Mouse (Mus musculus) lung, embryonic 16.5 days (tissue): Measurements from ENCODE around the gene Galnt17. TPM values are rescaled to one million over a fixed set of nuclear protein-coding genes. Genes with fewer than 3 reads are reported as not detected.

ENCODE experiments used
- ATAC-seq: fragments of 200-750 bp; cut with Nextera tagmentation; 2 replicates; pipeline ENCODE4 v1.8.0; 2017; ENCODE audit warnings: low read depth, mild to moderate bottlenecking, moderate library complexity
- H3K27ac ChIP-seq: fragments of 300-500 bp; sonication (generic); 2 replicates; pipeline ENCODE4 v1.5.1; 2014; ENCODE audit warnings: mild to moderate bottlenecking, control low read depth, low read length
- H3K27me3 ChIP-seq: fragments of 300-500 bp; sonication (generic); 2 replicates; pipeline ENCODE4 v1.6.1; 2014; ENCODE audit warnings: low read depth, low read length, mixed read lengths; ENCODE audit not compliant: control insufficient read depth, insufficient read depth
- H3K36me3 ChIP-seq: fragments of 300-500 bp; sonication (generic); 2 replicates; pipeline ENCODE4 v1.6.1; 2014; ENCODE audit warnings: low read length; ENCODE audit not compliant: control insufficient read depth, insufficient read depth
- H3K4me1 ChIP-seq: fragments of 300-500 bp; sonication (generic); replicated peaks from 2 replicates; pipeline ENCODE4 v1.6.1; 2014; ENCODE audit warnings: low read length, mixed read lengths; ENCODE audit not compliant: control insufficient read depth, insufficient read depth
- H3K4me2 ChIP-seq: fragments of 300-500 bp; sonication (generic); 2 replicates; pipeline ENCODE4 v1.6.1; 2014; ENCODE audit warnings: low read depth, low read length, control low read depth
- H3K4me3 ChIP-seq: fragments of 300-500 bp; sonication (generic); 2 replicates; pipeline ENCODE4 v1.5.1; 2014; ENCODE audit warnings: mild to moderate bottlenecking, low read length, control low read depth
- H3K9ac ChIP-seq: fragments of 300-500 bp; sonication (generic); 2 replicates; pipeline ENCODE4 v1.6.1; 2014; ENCODE audit warnings: low read length, control low read depth
- H3K9me3 ChIP-seq: fragments of 300-500 bp; sonication (generic); 2 replicates; pipeline ENCODE4 v1.6.1; 2016; ENCODE audit warnings: low read length; ENCODE audit not compliant: control insufficient read depth
- WGBS: fragments of 180-500 bp; shearing (Covaris S2); extraction: QIAGEN DNeasy Blood & Tissue Kit; methylation state at CpG from one replicate; pipeline ENCODE4 v1.1.7; 2014; 5-methylcytosine and 5-hydroxymethylcytosine counted together
- polyA plus RNA-seq: library from polyadenylated mRNA; unstranded; fragments of >200 nt; fragmentation: Nextera tagmentation; extraction: Ambion mirVana; gene quantifications from 2 replicates; pipeline ENCODE4 v1.2.1, GENCODE M21; 2015

Galnt17 gene
- polyA plus RNA-seq, 1 experiment from 2014 or later, result 0.80 TPM

GRCm38 (mm10) chr5:131009510-131009909 is 298.8 kb downstream of the Galnt17 start:
- Histone ChIP-seq H3K4me3 (no peak overlapping the region), H3K9me3 (no peaks in the 10 kb centered on the region; the same call in 1 of the 2 replicates), H3K9ac (no peak overlapping the region), H3K4me2 (no peak overlapping the region), H3K27ac (no peak overlapping the region), H3K27me3 (no peaks in the 10 kb centered on the region), H3K36me3 (no peaks in the 10 kb centered on the region), H3K4me1 (no peaks in the 10 kb centered on the region)
- 55% methylated on average over 6 of the region's 6 CpGs for WGBS
- no peak for ATAC-seq

- Histone ChIP-seq H3K27me3 (no peaks in the 10 kb centered on the region), H3K9ac (no peak overlapping the region), H3K27ac (no peak overlapping the region), H3K4me1 (no peaks in the 10 kb centered on the region), H3K4me2 (no peak overlapping the region), H3K9me3 (no peaks in the 10 kb centered on the region; the same call in 1 of the 2 replicates), H3K4me3 (no peak overlapping the region), H3K36me3 (no peaks in the 10 kb centered on the region)
- WGBS, result 91% methylated on average over 5 of the region's 5 CpGs
- ATAC-seq, result no peak
Observed at GRCm38 (mm10) chr5:131008507-131008906, 299.8 kb downstream of the Galnt17 start.

GRCm38 (mm10) chr5:131007871-131008505 is 300.3 kb downstream of the Galnt17 start:
- 70% methylated on average over 3 of the region's 3 CpGs for WGBS
- H3K4me3 ChIP-seq, result no peak overlapping the region
- no peak overlapping the region for H3K4me2 ChIP-seq
- ATAC-seq, result no peak
- H3K9ac ChIP-seq, result no peak overlapping the region
- H3K27me3 ChIP-seq, result no peaks in the 10 kb centered on the region
- H3K4me1 ChIP-seq, result no peaks in the 10 kb centered on the region
- H3K36me3 ChIP-seq, result no peaks in the 10 kb centered on the region
- H3K9me3 ChIP-seq, result no peaks in the 10 kb centered on the region; the same call in 1 of the 2 replicates
- no peak overlapping the region for H3K27ac ChIP-seq

- no peak for ATAC-seq
- Histone ChIP-seq H3K27me3 (no peaks in the 10 kb centered on the region), H3K4me1 (no peaks in the 10 kb centered on the region), H3K9ac (no peak overlapping the region), H3K36me3 (no peaks in the 10 kb centered on the region), H3K27ac (no peak overlapping the region), H3K4me3 (no peak overlapping the region), H3K4me2 (no peak overlapping the region), H3K9me3 (no peaks in the 10 kb centered on the region; the same call in 1 of the 2 replicates)
- 58% methylated on average over 7 of the region's 7 CpGs for WGBS
Observed at GRCm38 (mm10) chr5:131007198-131007597, 301.1 kb downstream of the Galnt17 start.

GRCm38 (mm10) chr5:131006524-131006923 is 301.8 kb downstream of the Galnt17 start:
- WGBS, result 86% methylated on average over 3 of the region's 3 CpGs
- Histone ChIP-seq H3K27ac (no peak overlapping the region), H3K9ac (no peak overlapping the region), H3K36me3 (no peaks in the 10 kb centered on the region), H3K27me3 (no peaks in the 10 kb centered on the region), H3K4me2 (no peak overlapping the region), H3K9me3 (no peaks in the 10 kb centered on the region; the same call in 1 of the 2 replicates), H3K4me3 (no peak overlapping the region), H3K4me1 (no peaks in the 10 kb centered on the region)
- no peak for ATAC-seq

GRCm38 (mm10) chr5:131000572-131000971 is 307.7 kb downstream of the Galnt17 start:
- Histone ChIP-seq H3K9me3 (no peaks in the 10 kb centered on the region; the same call in 1 of the 2 replicates), H3K9ac (no peak overlapping the region), H3K4me1 (no peaks in the 10 kb centered on the region; the same call in 1 of the 2 replicates), H3K4me3 (no peak overlapping the region), H3K27me3 (no peaks in the 10 kb centered on the region), H3K36me3 (no peaks in the 10 kb centered on the region), H3K4me2 (no peak overlapping the region), H3K27ac (peak overlapping the region; percentile 63)
- WGBS, result 40% methylated on average over 2 of the region's 2 CpGs
- peak; percentile 96 for ATAC-seq

- Histone ChIP-seq H3K36me3 (no peaks in the 10 kb centered on the region), H3K9me3 (no peaks in the 10 kb centered on the region; the same call in none of the 2 replicates), H3K4me2 (no peak overlapping the region), H3K4me1 (no peaks in the 10 kb centered on the region), H3K27me3 (no peaks in the 10 kb centered on the region), H3K27ac (no peak overlapping the region), H3K4me3 (no peak overlapping the region), H3K9ac (no peak overlapping the region)
- 76% methylated on average over 8 of the region's 8 CpGs for WGBS
- ATAC-seq, result no peak
Observed at GRCm38 (mm10) chr5:130979321-130979720, 329.0 kb downstream of the Galnt17 start.

- 60% methylated on average over 2 of the region's 2 CpGs for WGBS
- Histone ChIP-seq H3K4me3 (no peak overlapping the region), H3K9ac (no peak overlapping the region), H3K36me3 (no peaks in the 10 kb centered on the region), H3K27me3 (no peaks in the 10 kb centered on the region), H3K9me3 (no peaks in the 10 kb centered on the region; the same call in none of the 2 replicates), H3K27ac (no peak overlapping the region), H3K4me1 (no peaks in the 10 kb centered on the region), H3K4me2 (no peak overlapping the region)
- ATAC-seq, result no peak
Observed at GRCm38 (mm10) chr5:130978871-130979270, 329.4 kb downstream of the Galnt17 start.

- Histone ChIP-seq H3K9me3 (no peaks in the 10 kb centered on the region; the same call in none of the 2 replicates), H3K4me2 (no peak overlapping the region), H3K4me1 (no peaks in the 10 kb centered on the region), H3K27me3 (no peaks in the 10 kb centered on the region), H3K36me3 (no peaks in the 10 kb centered on the region), H3K9ac (no peak overlapping the region), H3K4me3 (no peak overlapping the region), H3K27ac (no peak overlapping the region)
- WGBS, result 85% methylated on average over 3 of the region's 3 CpGs
- no peak for ATAC-seq
Observed at GRCm38 (mm10) chr5:130977999-130978398, 330.3 kb downstream of the Galnt17 start.
